Mouse (Mus musculus) intestine, postnatal 0 days (tissue): ENCODE results near the gene Lcn2. TPM values are rescaled to one million over a fixed set of nuclear protein-coding genes. Genes with fewer than 3 reads are reported as not detected.

Experiments
- ATAC-seq: fragments of 200-750 bp; cut with Nextera tagmentation; 2 replicates; pipeline ENCODE4 v1.8.0; 2017; ENCODE audit warnings: mild to moderate bottlenecking, moderate TSS enrichment, moderate library complexity
- H3K27ac ChIP-seq: fragments of 300-500 bp; sonication (generic); 2 replicates; pipeline ENCODE4 v1.5.1; 2014; ENCODE audit warnings: mild to moderate bottlenecking, low read depth, low read length, moderate library complexity
- H3K27me3 ChIP-seq: fragments of 300-500 bp; sonication (generic); replicated peaks from 2 replicates; pipeline ENCODE4 v1.6.1; 2014; ENCODE audit warnings: low read length, mixed read lengths; ENCODE audit not compliant: control insufficient read depth, insufficient read depth
- H3K36me3 ChIP-seq: fragments of 300-500 bp; sonication (generic); 2 replicates; pipeline ENCODE4 v1.6.1; 2014; ENCODE audit warnings: mild to moderate bottlenecking, moderate library complexity; ENCODE audit not compliant: control insufficient read depth, insufficient read depth
- H3K4me1 ChIP-seq: fragments of 300-500 bp; sonication (generic); replicated peaks from 2 replicates; pipeline ENCODE4 v1.6.1; 2014; ENCODE audit warnings: antibody characterized with exemption, low read length, mixed read lengths; ENCODE audit not compliant: control insufficient read depth, insufficient read depth
- H3K4me2 ChIP-seq: fragments of 300-500 bp; sonication (generic); replicated peaks from 2 replicates; pipeline ENCODE4 v1.6.1; 2014; ENCODE audit warnings: low read depth, mild to moderate bottlenecking, moderate library complexity
- H3K4me3 ChIP-seq: fragments of 300-500 bp; sonication (generic); 2 replicates; pipeline ENCODE4 v1.5.1; 2014; ENCODE audit warnings: low read depth, low read length
- H3K9ac ChIP-seq: fragments of 300-500 bp; sonication (generic); 2 replicates; pipeline ENCODE4 v1.6.1; 2014; ENCODE audit warnings: mild to moderate bottlenecking, low read depth, low read length
- H3K9me3 ChIP-seq: fragments of 300-500 bp; sonication (generic); 2 replicates; pipeline ENCODE4 v1.6.1; 2016; ENCODE audit warnings: mixed run types; ENCODE audit not compliant: control insufficient read depth
- CTCF ChIP-seq: sonication (generic); IDR thresholded peaks from 2 replicates; pipeline ENCODE4 v1.5.1; 2016; ENCODE audit warnings: low read depth, mild to moderate bottlenecking, control low read depth, antibody characterized with exemption, moderate library complexity
- WGBS: fragments of 180-500 bp; shearing (Covaris S2); extraction: QIAGEN DNeasy Blood & Tissue Kit; methylation state at CpG from one replicate; pipeline ENCODE4 v1.1.7; 2014; 5-methylcytosine and 5-hydroxymethylcytosine counted together
- polyA plus RNA-seq: library from polyadenylated mRNA; unstranded; fragments of >200 nt; fragmentation: Nextera tagmentation; extraction: Ambion mirVana; gene quantifications from 2 replicates; pipeline ENCODE4 v1.2.1, GENCODE M21; 2015

The Lcn2 gene
- polyA plus RNA-seq, 1 experiment from 2014 or later, result 5.4 TPM

- peak overlapping the region; percentile 4; the same call in 1 of the 2 replicates for H3K27ac ChIP-seq
- peak overlapping the region; percentile 83 for H3K9ac ChIP-seq
- H3K4me3 ChIP-seq, result peak overlapping the region; percentile 83
- WGBS, result 48% methylated on average over 9 of the region's 9 CpGs
- peaks cover 6% of the 10 kb centered on the region for H3K4me1 ChIP-seq
- ATAC-seq, result no peak
- TF ChIP-seq CTCF, result no peak
- no peaks in the 10 kb centered on the region for H3K27me3 ChIP-seq
- H3K4me2 ChIP-seq, result peak overlapping the region; percentile 93
- no peaks in the 10 kb centered on the region for H3K9me3 ChIP-seq
- peaks cover 5% of the 10 kb centered on the region; the same call in 1 of the 2 replicates for H3K36me3 ChIP-seq
Measured at GRCm38 (mm10) chr2:32351471-32351961, 36.5 kb downstream of the Lcn2 start.

DNA sequence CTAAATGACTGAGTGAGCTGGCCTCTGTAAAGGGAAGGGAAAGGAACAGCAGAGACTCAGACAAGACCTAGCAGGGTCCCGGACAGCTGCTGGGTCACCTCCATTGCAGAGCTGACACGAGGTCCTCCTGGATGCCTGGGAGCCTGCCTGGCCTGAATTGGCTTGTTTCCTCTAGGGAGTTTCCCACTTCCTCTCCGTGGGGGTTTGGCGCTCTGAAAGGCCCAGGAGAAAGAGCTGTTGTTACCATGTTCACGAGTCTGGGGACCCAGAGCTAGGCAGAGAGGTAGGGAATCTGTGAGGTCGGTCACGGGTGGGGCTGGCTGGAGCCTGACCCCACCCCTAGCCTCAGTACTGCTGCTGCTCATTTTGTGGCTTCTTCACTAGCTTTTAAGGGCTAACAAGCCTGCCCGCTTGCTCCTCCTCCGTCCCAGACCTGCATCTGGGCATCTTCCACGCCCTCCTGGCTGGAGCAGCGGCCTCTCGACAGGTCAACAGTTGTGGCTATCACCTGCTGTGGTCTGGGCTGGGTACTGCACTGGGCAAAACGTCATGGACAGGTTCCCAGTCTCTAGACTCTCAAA, 37.5 kb downstream of the Lcn2 start:
- 0 out of 2 replicates have a peak overlapping the region, but pooled peaks have one; percentile 6 for H3K4me2 ChIP-seq
- H3K27ac ChIP-seq, result no peak overlapping the region
- no peak for ATAC-seq
- H3K27me3 ChIP-seq, result no peaks in the 10 kb centered on the region
- TF ChIP-seq CTCF, result no peak
- no peak overlapping the region for H3K4me3 ChIP-seq
- peaks cover 5% of the 10 kb centered on the region; the same call in 1 of the 2 replicates for H3K36me3 ChIP-seq
- H3K9me3 ChIP-seq, result no peaks in the 10 kb centered on the region
- H3K4me1 ChIP-seq, result peaks cover 6% of the 10 kb centered on the region
- no peak overlapping the region for H3K9ac ChIP-seq
- 55% methylated on average over 13 of the region's 13 CpGs for WGBS

- ATAC-seq, result no peak
- H3K9me3 ChIP-seq, result no peaks in the 10 kb centered on the region
- H3K4me2 ChIP-seq, result no peak overlapping the region
- no peak overlapping the region for H3K9ac ChIP-seq
- H3K27ac ChIP-seq, result no peak overlapping the region
- H3K36me3 ChIP-seq, result peaks cover 5% of the 10 kb centered on the region; the same call in 1 of the 2 replicates
- H3K27me3 ChIP-seq, result no peaks in the 10 kb centered on the region
- no peak overlapping the region for H3K4me3 ChIP-seq
- peaks cover 4% of the 10 kb centered on the region for H3K4me1 ChIP-seq
- WGBS, result 58% methylated on average over 8 of the region's 8 CpGs
- TF ChIP-seq CTCF, result no peak
Measured at GRCm38 (mm10) chr2:32349625-32350255, 38.3 kb downstream of the Lcn2 start.

- Histone ChIP-seq H3K9me3 (no peaks in the 10 kb centered on the region), H3K27ac (no peak overlapping the region), H3K36me3 (peaks cover 8% of the 10 kb centered on the region; the same call in 1 of the 2 replicates), H3K9ac (no peak overlapping the region), H3K4me3 (no peak overlapping the region), H3K4me2 (no peak overlapping the region), H3K4me1 (peaks cover under 1% of the 10 kb centered on the region; the same call in 1 of the 2 replicates), H3K27me3 (no peaks in the 10 kb centered on the region)
- ATAC-seq, result no peak
- 61% methylated on average over 11 of the region's 11 CpGs for WGBS
- TF ChIP-seq CTCF, result no peak
Measured at GRCm38 (mm10) chr2:32348311-32348710, 39.7 kb downstream of the Lcn2 start.

DNA sequence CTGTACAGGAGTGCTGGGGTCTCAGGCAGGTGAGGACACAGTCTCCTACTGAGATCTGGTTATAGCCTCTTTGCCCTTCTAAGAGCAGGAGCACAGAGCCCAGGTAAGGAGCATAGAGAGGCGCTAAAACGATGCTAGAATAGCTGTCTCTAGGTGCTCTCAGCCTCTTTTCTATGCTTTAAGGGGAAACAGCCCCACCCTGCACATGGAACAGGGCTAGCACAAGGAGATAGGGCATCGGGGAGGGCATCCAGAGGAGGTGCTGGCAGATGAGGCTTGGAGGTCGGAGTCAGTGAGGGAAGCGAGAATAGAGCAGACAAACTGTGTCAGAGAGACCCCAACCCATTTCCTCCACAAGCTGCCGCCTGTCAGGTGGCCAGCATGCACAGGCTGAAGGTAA, 41.0 kb downstream of the Lcn2 start:
- Histone ChIP-seq H3K27me3 (no peaks in the 10 kb centered on the region), H3K4me2 (no peak overlapping the region), H3K9me3 (no peaks in the 10 kb centered on the region), H3K4me1 (no peaks in the 10 kb centered on the region), H3K4me3 (no peak overlapping the region), H3K9ac (no peak overlapping the region), H3K27ac (no peak overlapping the region), H3K36me3 (peaks cover 8% of the 10 kb centered on the region; the same call in 1 of the 2 replicates)
- no peak for ATAC-seq
- TF ChIP-seq CTCF, result no peak
- WGBS, result 71% methylated on average over 6 of the region's 6 CpGs

GRCm38 (mm10) chr2:32344598-32345321, 43.3 kb downstream of the Lcn2 start:
- no peaks in the 10 kb centered on the region for H3K27me3 ChIP-seq
- 71% methylated on average over 14 of the region's 14 CpGs for WGBS
- peaks cover 10% of the 10 kb centered on the region; the same call in 1 of the 2 replicates for H3K36me3 ChIP-seq
- no peak overlapping the region for H3K4me2 ChIP-seq
- H3K27ac ChIP-seq, result no peak overlapping the region
- no peaks in the 10 kb centered on the region for H3K4me1 ChIP-seq
- no peak for TF ChIP-seq CTCF
- H3K9ac ChIP-seq, result no peak overlapping the region
- H3K4me3 ChIP-seq, result no peak overlapping the region
- no peak for ATAC-seq
- H3K9me3 ChIP-seq, result no peaks in the 10 kb centered on the region
